Mouse (Mus musculus): ENCODE results near the gene Slc25a45.

GRCm38 (mm10) chr19:5846154-5846553, 31.5 kb upstream of the Slc25a45 start:
- peak; percentile 18; the same call in 1 of the 2 replicates for TF ChIP-seq CTCF (IDR thresholded peaks at IDR 0.05; ENCODE audit: low read depth)
- TF ChIP-seq EP300 (IDR thresholded peaks at IDR 0.05; ENCODE audit: low read depth): no peak

Data from liver, postnatal 0 days (tissue).